Mouse (Mus musculus): ENCODE measurements around the gene Ap3m1. TPM values are rescaled to one million over a fixed set of nuclear protein-coding genes. Genes with fewer than 3 reads are reported as not detected.
A peak's percentile ranks its signal among the peaks of the same experiment; 100 is the strongest.
"Not testable (repeated sequence)": the region's sequence is repeated elsewhere in the genome, so short reads cannot be mapped to it uniquely, and the experiment has no call there.

The Ap3m1 gene
- polyA plus RNA-seq (2015; fragmentation: Nextera tagmentation; extraction: Ambion mirVana), result 78.5 and 78.9 TPM in 2 replicates

- H3K9me3 ChIP-seq, result peaks cover 3% of the 10 kb centered on the region; the same call in 1 of the 2 replicates
- peak; percentile 98 for ATAC-seq (ENCODE audit: low FRiP score, low read depth)
- H3K27ac ChIP-seq, result peak within 1 kb of the TSS; percentile 89
- peak within 1 kb of the TSS; percentile 92 for H3K4me3 ChIP-seq
- peak within 1 kb of the TSS; percentile 80 for H3K4me2 ChIP-seq (replicated peaks)
- H3K36me3 ChIP-seq, result 0 out of 2 replicates have a peak, but pooled peaks cover 4% of the 10 kb centered on the region
- H3K27me3 ChIP-seq, result no peaks in the 10 kb centered on the region
- under 1% methylated on average over 41 of the region's 48 CpGs for WGBS
- H3K4me1 ChIP-seq, result peaks cover 9% of the 10 kb centered on the region
- H3K9ac ChIP-seq, result peak within 1 kb of the TSS; percentile 84
Measured at GRCm38 (mm10) chr14:21052112-21052780, at the start of gene Ap3m1, which contains the start of gene Adk. Gene Ap3m1, minus strand, starts transcription at chr14:21052508. Gene Adk, plus strand, starts transcription at chr14:21052574.

- no peak overlapping the region for H3K4me2 ChIP-seq (replicated peaks)
- no peaks in the 10 kb centered on the region for H3K9me3 ChIP-seq
- H3K27me3 ChIP-seq, result no peaks in the 10 kb centered on the region
- 58% methylated on average over 7 of the region's 7 CpGs for WGBS
- no peaks in the 10 kb centered on the region for H3K36me3 ChIP-seq
- ATAC-seq (ENCODE audit: low FRiP score, low read depth), result no peak
- H3K9ac ChIP-seq, result no peak overlapping the region
- peaks cover 19% of the 10 kb centered on the region for H3K4me1 ChIP-seq
- H3K4me3 ChIP-seq, result no peak overlapping the region
- no peak overlapping the region for H3K27ac ChIP-seq
Measured at GRCm38 (mm10) chr14:21101562-21101961, 49.3 kb upstream of the Ap3m1 start.

- WGBS, result 86% methylated on average over 2 of the region's 2 CpGs
- H3K4me1 ChIP-seq, result peaks cover 19% of the 10 kb centered on the region
- no peak for ATAC-seq (ENCODE audit: low FRiP score, low read depth)
- H3K4me2 ChIP-seq (replicated peaks), result no peak overlapping the region
- H3K9me3 ChIP-seq, result no peaks in the 10 kb centered on the region
- H3K36me3 ChIP-seq, result no peaks in the 10 kb centered on the region
- H3K27me3 ChIP-seq, result no peaks in the 10 kb centered on the region
- H3K9ac ChIP-seq, result no peak overlapping the region
- no peak overlapping the region for H3K4me3 ChIP-seq
- no peak overlapping the region for H3K27ac ChIP-seq
Measured at GRCm38 (mm10) chr14:21100876-21101275, 48.6 kb upstream of the Ap3m1 start.

GRCm38 (mm10) chr14:21099371-21099770 lies 47.1 kb upstream of the Ap3m1 start:
- no peaks in the 10 kb centered on the region for H3K9me3 ChIP-seq
- whole genome bisulfite sequencing, result 18% methylated on average over 7 of the region's 7 CpGs
- H3K9ac ChIP-seq, result no peak overlapping the region
- H3K27me3 ChIP-seq, result no peaks in the 10 kb centered on the region
- H3K27ac ChIP-seq, result peak overlapping the region; percentile 22; the same call in 1 of the 2 replicates
- H3K4me2 ChIP-seq (replicated peaks), result no peak overlapping the region; the same call in 1 of the 2 replicates
- H3K4me1 ChIP-seq, result peaks cover 19% of the 10 kb centered on the region
- H3K36me3 ChIP-seq, result no peaks in the 10 kb centered on the region
- no peak for ATAC-seq (ENCODE audit: low FRiP score, low read depth)
- no peak overlapping the region for H3K4me3 ChIP-seq

GRCm38 (mm10) chr14:21096689-21097088 lies 44.4 kb upstream of the Ap3m1 start:
- Histone ChIP-seq H3K27ac (no peak overlapping the region), H3K36me3 (peaks cover 7% of the 10 kb centered on the region), H3K9ac (no peak overlapping the region), H3K4me2 (replicated peaks) (no peak overlapping the region), H3K4me3 (no peak overlapping the region), H3K4me1 (peaks cover 19% of the 10 kb centered on the region), H3K27me3 (no peaks in the 10 kb centered on the region), H3K9me3 (no peaks in the 10 kb centered on the region)
- WGBS, result 83% methylated on average over 4 of the region's 4 CpGs
- no peak for ATAC-seq (ENCODE audit: low FRiP score, low read depth)

- H3K4me2 ChIP-seq (replicated peaks), result no peak overlapping the region
- H3K27me3 ChIP-seq, result no peaks in the 10 kb centered on the region
- peaks cover 7% of the 10 kb centered on the region for H3K36me3 ChIP-seq
- H3K4me3 ChIP-seq, result no peak overlapping the region
- no peak overlapping the region for H3K27ac ChIP-seq
- H3K9ac ChIP-seq, result no peak overlapping the region
- H3K9me3 ChIP-seq, result no peaks in the 10 kb centered on the region
- peaks cover 19% of the 10 kb centered on the region for H3K4me1 ChIP-seq
- no peak for ATAC-seq (ENCODE audit: low FRiP score, low read depth)
Measured at GRCm38 (mm10) chr14:21096279-21096678, 44.0 kb upstream of the Ap3m1 start.

- H3K9me3 ChIP-seq; H3K27ac ChIP-seq; ATAC-seq (ENCODE audit: low FRiP score, low read depth); H3K9ac ChIP-seq; H3K4me3 ChIP-seq; H3K27me3 ChIP-seq; H3K4me2 ChIP-seq (replicated peaks); H3K36me3 ChIP-seq: not testable (repeated sequence)
- peaks cover 12% of the 10 kb centered on the region for H3K4me1 ChIP-seq
Measured at GRCm38 (mm10) chr14:21094161-21094560, 41.9 kb upstream of the Ap3m1 start.

- Histone ChIP-seq H3K36me3 (peaks cover 7% of the 10 kb centered on the region), H3K4me1 (peaks cover 36% of the 10 kb centered on the region), H3K27me3 (no peaks in the 10 kb centered on the region), H3K4me3 (no peak overlapping the region), H3K27ac (no peak overlapping the region), H3K9me3 (no peaks in the 10 kb centered on the region), H3K9ac (no peak overlapping the region), H3K4me2 (replicated peaks) (no peak overlapping the region)
- no peak for ATAC-seq (ENCODE audit: low FRiP score, low read depth)
- 88% methylated on average over 3 of the region's 3 CpGs for WGBS
Measured at GRCm38 (mm10) chr14:21090930-21091486, 38.7 kb upstream of the Ap3m1 start.

GRCm38 (mm10) chr14:21090400-21090799 lies 38.1 kb upstream of the Ap3m1 start:
- no peak overlapping the region for H3K9ac ChIP-seq
- no peaks in the 10 kb centered on the region for H3K27me3 ChIP-seq
- H3K4me3 ChIP-seq, result no peak overlapping the region
- no peaks in the 10 kb centered on the region for H3K9me3 ChIP-seq
- whole genome bisulfite sequencing, result 55% methylated on average over 3 of the region's 3 CpGs
- ATAC-seq (ENCODE audit: low FRiP score, low read depth), result no peak
- H3K27ac ChIP-seq, result no peak overlapping the region
- no peak overlapping the region for H3K4me2 ChIP-seq (replicated peaks)
- H3K36me3 ChIP-seq, result peaks cover 7% of the 10 kb centered on the region
- peaks cover 40% of the 10 kb centered on the region for H3K4me1 ChIP-seq

GRCm38 (mm10) chr14:21088731-21089130 lies 36.4 kb upstream of the Ap3m1 start:
- Histone ChIP-seq H3K27ac (peak overlapping the region; percentile 16; the same call in 1 of the 2 replicates), H3K9ac (no peak overlapping the region)
- no peak for ATAC-seq (ENCODE audit: low FRiP score, low read depth)

GRCm38 (mm10) chr14:21087390-21088060 lies 35.2 kb upstream of the Ap3m1 start:
- no peak for ATAC-seq (ENCODE audit: low FRiP score, low read depth)

More at GRCm38 (mm10) chr14:21088731-21089130, 36.4 kb upstream of the Ap3m1 start:
- no peak overlapping the region for H3K4me3 ChIP-seq
- H3K36me3 ChIP-seq, result peaks cover 7% of the 10 kb centered on the region
- no peaks in the 10 kb centered on the region for H3K9me3 ChIP-seq
- no peaks in the 10 kb centered on the region for H3K27me3 ChIP-seq
- H3K4me1 ChIP-seq, result peaks cover 40% of the 10 kb centered on the region
- no peak overlapping the region for H3K4me2 ChIP-seq (replicated peaks)
- WGBS, result 47% methylated on average over 3 of the region's 3 CpGs

GRCm38 (mm10) chr14:21086827-21087351 lies 34.6 kb upstream of the Ap3m1 start:
- peak overlapping the region; percentile 90 for H3K27ac ChIP-seq
- no peaks in the 10 kb centered on the region for H3K9me3 ChIP-seq
- H3K4me3 ChIP-seq, result no peak overlapping the region
- H3K9ac ChIP-seq, result 0 out of 2 replicates have a peak overlapping the region, but pooled peaks have one; percentile 31
- H3K4me2 ChIP-seq (replicated peaks), result peak overlapping the region; percentile 41
- no peaks in the 10 kb centered on the region for H3K27me3 ChIP-seq
- peaks cover 40% of the 10 kb centered on the region for H3K4me1 ChIP-seq
- 7% methylated on average over 7 of the region's 7 CpGs for WGBS
- ATAC-seq (ENCODE audit: low FRiP score, low read depth), result peak; percentile 51; the same call in 1 of the 2 replicates
- no peaks in the 10 kb centered on the region for H3K36me3 ChIP-seq

More at GRCm38 (mm10) chr14:21087390-21088060, 35.2 kb upstream of the Ap3m1 start:
- H3K4me1 ChIP-seq, result peaks cover 40% of the 10 kb centered on the region
- no peaks in the 10 kb centered on the region for H3K27me3 ChIP-seq
- H3K4me3 ChIP-seq, result no peak overlapping the region
- H3K36me3 ChIP-seq, result no peaks in the 10 kb centered on the region
- H3K4me2 ChIP-seq (replicated peaks), result peak overlapping the region; percentile 41
- WGBS, result 35% methylated on average over 4 of the region's 4 CpGs
- no peaks in the 10 kb centered on the region for H3K9me3 ChIP-seq
- peak overlapping the region; percentile 43 for H3K9ac ChIP-seq
- peak overlapping the region; percentile 90 for H3K27ac ChIP-seq
